Mouse (Mus musculus): ENCODE measurements around the gene Uncx. TPM values are rescaled to one million over a fixed set of nuclear protein-coding genes. Genes with fewer than 3 reads are reported as not detected.
"Not testable (repeated sequence)": the region's sequence is repeated elsewhere in the genome, so short reads cannot be mapped to it uniquely, and the experiment has no call there.

Gene Uncx
- polyA plus RNA-seq, 1 experiment = not detected

DNA sequence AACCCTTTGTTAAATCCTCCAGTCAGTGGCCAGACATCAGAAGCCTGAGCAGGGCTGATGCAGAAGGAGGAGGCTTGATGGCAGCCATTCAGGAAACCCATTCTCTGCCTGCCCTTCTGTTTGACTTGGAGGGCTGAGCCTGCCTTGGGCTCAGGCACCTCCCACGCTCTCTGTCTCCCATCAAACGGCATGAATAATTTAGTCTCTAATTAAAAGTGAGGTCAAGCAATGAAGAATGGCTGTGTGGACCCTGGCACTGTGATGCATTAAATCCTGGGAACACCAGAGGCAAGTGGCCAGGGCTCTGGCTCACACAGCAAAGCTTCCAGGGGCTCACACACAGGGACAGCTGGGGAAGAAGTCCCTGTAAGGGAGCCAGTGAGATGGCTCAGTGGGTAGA lies 24.8 kb downstream of the Uncx start:
- no peak for DNase-seq
- TF ChIP-seq POLR2A (IDR thresholded peaks at IDR 0.05; ENCODE audit: borderline replicate concordance, extremely low read depth, low read depth, low read length) (no peak), CTCF (IDR thresholded peaks at IDR 0.05; ENCODE audit: insufficient read depth, low read length) (no peak)
- Histone ChIP-seq H3K4me1 (ENCODE audit: control insufficient read depth, insufficient read depth, low read length) (no peaks in the 10 kb centered on the region), H3K4me3 (replicated peaks; ENCODE audit: extremely low read depth, low read depth, low read length) (no peak overlapping the region)
- 50% methylated on average over 2 of the region's 2 CpGs for WGBS

DNA sequence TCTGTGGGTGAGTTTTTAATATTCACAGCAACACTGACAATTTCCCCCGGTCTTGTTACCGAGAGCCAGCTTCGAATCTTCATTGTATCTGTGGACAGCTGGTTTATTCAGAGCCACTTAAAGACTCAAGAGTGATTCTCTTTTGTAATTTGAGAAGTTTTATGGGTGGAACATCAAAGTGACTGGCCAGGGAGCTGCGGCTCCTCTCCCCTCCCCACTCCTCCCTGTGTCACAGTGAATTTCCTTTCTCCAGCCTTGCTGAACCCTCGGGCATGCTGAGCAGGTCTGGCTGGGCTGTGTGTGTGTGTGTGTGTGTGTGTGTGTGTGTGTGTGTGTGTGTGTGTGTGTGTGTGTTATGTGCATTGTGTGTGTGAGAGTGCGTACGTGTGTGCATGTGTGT lies 29.2 kb downstream of the Uncx start:
- WGBS = 15% methylated on average over 7 of the region's 7 CpGs
- no peak for TF ChIP-seq CTCF (IDR thresholded peaks at IDR 0.05; ENCODE audit: insufficient read depth, low read length)
- no peak overlapping the region for H3K4me3 ChIP-seq (replicated peaks; ENCODE audit: extremely low read depth, low read depth, low read length)
- DNase-seq = no peak
- H3K4me1 ChIP-seq (ENCODE audit: control insufficient read depth, insufficient read depth, low read length) = no peaks in the 10 kb centered on the region

DNA sequence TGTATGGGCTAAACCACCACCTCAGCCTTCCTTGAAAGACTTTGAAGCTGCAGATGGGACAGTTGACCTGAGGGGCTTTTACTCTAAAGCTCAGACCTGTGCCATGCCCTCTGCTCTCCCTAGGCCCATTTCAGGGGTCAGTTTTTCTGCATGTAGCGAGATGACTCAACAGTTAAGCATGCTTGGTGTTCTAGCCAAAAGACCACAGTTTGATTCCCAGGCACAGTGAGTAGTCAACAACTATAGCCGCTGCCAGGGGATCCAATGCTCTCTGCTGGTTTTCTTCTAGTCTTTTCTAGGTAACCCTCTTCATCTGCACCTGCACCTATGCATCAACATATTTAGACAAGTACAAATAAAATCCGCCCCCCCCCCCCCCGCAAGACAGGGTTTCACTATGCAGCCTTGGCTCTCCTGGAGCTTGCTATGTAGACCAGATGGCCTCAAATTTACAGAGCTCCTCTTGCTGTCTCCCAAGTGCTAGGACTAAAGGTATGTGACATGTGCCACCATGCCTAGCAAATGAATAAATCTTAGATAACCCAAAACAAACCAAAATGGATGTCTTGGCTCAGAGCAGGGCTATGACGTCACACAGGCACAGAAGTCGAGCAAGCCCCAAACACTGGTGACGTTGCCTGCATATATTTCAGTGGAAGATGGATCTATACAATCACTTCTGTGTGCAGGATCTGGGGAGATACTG lies 30.5 kb downstream of the Uncx start:
- DNase-seq = no peak
- no peak for TF ChIP-seq POLR2A (IDR thresholded peaks at IDR 0.05; ENCODE audit: borderline replicate concordance, extremely low read depth, low read depth, low read length)
- TF ChIP-seq CTCF (IDR thresholded peaks at IDR 0.05; ENCODE audit: insufficient read depth, low read length) = no peak
- no peaks in the 10 kb centered on the region for H3K4me1 ChIP-seq (ENCODE audit: control insufficient read depth, insufficient read depth, low read length)
- H3K4me3 ChIP-seq (replicated peaks; ENCODE audit: extremely low read depth, low read depth, low read length) = no peak overlapping the region
- WGBS = 72% methylated on average over 7 of the region's 7 CpGs

DNA sequence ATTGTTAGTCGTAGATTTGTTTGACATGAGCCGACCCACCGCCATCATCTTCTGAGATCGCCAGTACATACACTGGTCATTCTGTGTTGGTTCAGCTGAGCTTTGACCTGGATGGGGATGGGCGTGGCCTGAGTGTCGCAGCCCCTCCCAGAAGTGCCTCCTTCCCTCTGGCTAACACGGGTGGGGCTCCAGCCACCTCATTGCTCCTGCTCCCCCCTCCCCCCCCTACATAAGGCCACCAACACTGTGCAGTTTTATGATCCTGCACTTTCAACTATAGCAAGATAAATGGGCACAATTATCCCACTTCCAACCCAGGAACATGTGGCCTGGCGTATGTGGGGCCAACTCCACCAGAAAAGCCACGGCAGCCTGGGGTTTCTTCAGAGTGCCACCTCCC lies 31.8 kb downstream of the Uncx start:
- H3K4me1 ChIP-seq (ENCODE audit: control insufficient read depth, insufficient read depth, low read length) = no peaks in the 10 kb centered on the region
- no peak overlapping the region for H3K4me3 ChIP-seq (replicated peaks; ENCODE audit: extremely low read depth, low read depth, low read length)
- DNase-seq = no peak
- TF ChIP-seq POLR2A (IDR thresholded peaks at IDR 0.05; ENCODE audit: borderline replicate concordance, extremely low read depth, low read depth, low read length) = no peak
- no peak for TF ChIP-seq CTCF (IDR thresholded peaks at IDR 0.05; ENCODE audit: insufficient read depth, low read length)
- 62% methylated on average over 9 of the region's 9 CpGs for WGBS

DNA sequence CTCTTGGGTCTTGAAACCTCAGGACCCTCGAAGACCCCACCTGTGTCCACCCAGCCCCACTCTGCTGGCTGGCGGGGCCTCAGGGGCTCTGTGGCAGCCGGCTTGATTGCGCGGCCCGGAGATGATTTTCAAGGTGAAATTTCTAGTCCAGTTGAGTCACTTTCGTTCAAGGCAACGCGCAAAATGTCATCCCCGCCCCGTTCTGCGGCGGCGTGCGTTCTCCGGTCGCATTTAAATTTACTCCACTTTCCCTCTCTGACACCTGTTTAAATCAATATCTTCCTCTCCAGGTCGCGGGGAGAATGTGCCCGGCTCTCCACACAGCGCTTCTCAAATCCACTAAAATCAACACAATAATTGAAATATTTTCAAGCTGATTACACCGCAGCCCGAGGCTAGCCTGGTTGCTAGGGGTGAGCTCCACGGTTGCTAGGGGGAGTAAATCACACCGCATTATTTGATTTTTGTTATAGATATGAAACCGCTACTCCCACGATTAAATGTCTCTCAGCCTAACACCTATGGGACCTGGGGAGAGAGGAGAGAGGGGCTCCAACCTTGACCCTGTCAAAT lies 37.0 kb downstream of the Uncx start:
- no peak for TF ChIP-seq POLR2A (IDR thresholded peaks at IDR 0.05; ENCODE audit: borderline replicate concordance, extremely low read depth, low read depth, low read length)
- TF ChIP-seq CTCF (IDR thresholded peaks at IDR 0.05; ENCODE audit: insufficient read depth, low read length) = no peak
- WGBS = 30% methylated on average over 27 of the region's 27 CpGs
- H3K4me3 ChIP-seq (replicated peaks; ENCODE audit: extremely low read depth, low read depth, low read length) = no peak overlapping the region
- no peaks in the 10 kb centered on the region for H3K4me1 ChIP-seq (ENCODE audit: control insufficient read depth, insufficient read depth, low read length)
- no peak for DNase-seq

DNA sequence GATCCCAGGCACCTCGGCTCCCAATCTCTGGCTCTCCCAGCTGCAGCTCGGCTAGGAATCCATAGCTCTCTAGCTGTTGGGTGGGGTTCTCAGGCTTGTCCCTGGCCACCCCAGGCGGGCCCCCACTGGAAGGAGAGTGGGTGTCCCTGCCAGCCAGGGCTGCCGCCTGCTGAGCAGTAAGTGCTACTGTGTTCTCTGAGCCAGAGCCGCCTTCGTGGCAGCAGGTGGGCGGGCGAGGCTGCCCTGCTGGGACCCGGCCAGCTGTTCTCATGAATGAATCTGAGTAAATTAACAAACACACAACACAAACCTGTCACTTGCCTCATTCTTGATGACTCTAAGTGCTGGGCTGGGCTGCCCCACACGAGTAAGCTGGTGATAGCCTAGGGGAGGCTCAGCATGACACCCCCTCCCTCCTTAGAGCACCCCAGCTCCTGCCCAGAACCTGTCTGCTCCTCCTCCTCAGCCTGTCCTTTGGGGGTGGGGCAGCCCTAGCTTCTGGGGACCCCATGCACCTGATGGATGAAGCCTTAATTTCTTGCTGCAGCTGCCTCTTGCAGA lies 38.1 kb downstream of the Uncx start:
- no peak for DNase-seq
- under 1% methylated on average over 10 of the region's 10 CpGs for WGBS

DNA sequence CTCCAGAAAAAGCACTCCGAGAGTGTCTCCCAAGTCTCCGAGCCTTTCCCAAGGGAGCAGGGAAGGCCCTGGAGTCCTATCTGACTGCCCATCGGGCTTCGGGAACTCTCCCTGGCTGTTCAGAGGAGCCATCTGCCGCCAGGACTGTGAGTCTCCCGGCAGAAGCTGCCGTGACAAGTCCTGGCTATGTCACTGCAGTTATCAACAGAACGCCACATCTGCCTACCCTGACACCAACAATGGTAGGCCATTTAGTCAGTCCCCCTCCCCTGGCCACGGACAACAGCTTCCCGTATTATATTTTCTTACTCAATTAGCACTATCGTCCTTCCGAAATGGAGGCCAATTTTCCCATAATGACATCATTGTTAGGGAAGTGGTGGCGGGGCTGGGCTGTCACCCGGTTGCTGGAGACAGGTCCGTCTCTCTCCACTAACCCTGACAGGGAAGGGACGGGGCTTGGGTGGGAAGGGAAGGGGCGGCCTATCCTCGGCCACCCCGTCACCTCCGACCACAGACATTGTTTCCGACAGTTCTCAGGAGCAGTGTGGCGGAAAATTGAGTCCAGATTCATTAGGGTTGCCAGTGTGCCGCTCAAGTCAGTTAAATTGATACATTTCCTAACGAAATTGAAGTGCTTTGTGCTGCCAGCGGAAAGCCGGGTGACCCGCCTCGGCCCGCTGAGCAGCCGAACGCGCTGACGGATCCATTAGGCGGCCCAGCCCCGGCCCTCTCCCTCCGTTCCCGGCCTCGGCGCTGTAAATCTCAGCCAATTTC lies 41.9 kb downstream of the Uncx start:
- Histone ChIP-seq H3K4me3 (replicated peaks; ENCODE audit: extremely low read depth, low read depth, low read length) (no peak overlapping the region), H3K4me1 (ENCODE audit: control insufficient read depth, insufficient read depth, low read length) (no peaks in the 10 kb centered on the region)
- no peak for DNase-seq
- TF ChIP-seq CTCF (IDR thresholded peaks at IDR 0.05; ENCODE audit: insufficient read depth, low read length) (no peak), POLR2A (IDR thresholded peaks at IDR 0.05; ENCODE audit: borderline replicate concordance, extremely low read depth, low read depth, low read length) (no peak)
- whole genome bisulfite sequencing = 6% methylated on average over 39 of the region's 39 CpGs

More for the DNA sequence above, 38.1 kb downstream of the Uncx start:
- Histone ChIP-seq H3K4me1 (ENCODE audit: control insufficient read depth, insufficient read depth, low read length) (no peaks in the 10 kb centered on the region), H3K4me3 (replicated peaks; ENCODE audit: extremely low read depth, low read depth, low read length) (no peak overlapping the region)
- no peak for TF ChIP-seq CTCF (IDR thresholded peaks at IDR 0.05; ENCODE audit: insufficient read depth, low read length)
- TF ChIP-seq POLR2A (IDR thresholded peaks at IDR 0.05; ENCODE audit: borderline replicate concordance, extremely low read depth, low read depth, low read length) = no peak

DNA sequence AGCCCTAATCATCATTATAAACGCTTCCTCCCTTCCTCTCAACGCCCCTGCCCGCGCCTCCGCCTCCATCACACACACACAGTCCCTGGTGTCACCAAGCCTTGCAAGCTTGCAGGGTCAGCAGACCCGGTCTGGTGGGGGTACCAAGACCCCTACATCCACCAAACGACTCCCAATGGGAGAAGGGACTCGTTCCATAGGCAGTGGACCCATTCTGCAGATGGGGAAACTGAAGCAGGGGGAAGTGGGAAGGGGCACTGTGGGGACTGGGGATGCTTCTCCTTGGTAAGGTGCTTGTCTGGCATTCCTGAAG lies 42.4 kb downstream of the Uncx start:
- Histone ChIP-seq H3K4me1 (ENCODE audit: control insufficient read depth, insufficient read depth, low read length) (no peaks in the 10 kb centered on the region), H3K4me3 (replicated peaks; ENCODE audit: extremely low read depth, low read depth, low read length) (no peak overlapping the region)
- WGBS = 7% methylated on average over 8 of the region's 8 CpGs
- DNase-seq = no peak
- TF ChIP-seq POLR2A (IDR thresholded peaks at IDR 0.05; ENCODE audit: borderline replicate concordance, extremely low read depth, low read depth, low read length) (no peak), CTCF (IDR thresholded peaks at IDR 0.05; ENCODE audit: insufficient read depth, low read length) (no peak)

DNA sequence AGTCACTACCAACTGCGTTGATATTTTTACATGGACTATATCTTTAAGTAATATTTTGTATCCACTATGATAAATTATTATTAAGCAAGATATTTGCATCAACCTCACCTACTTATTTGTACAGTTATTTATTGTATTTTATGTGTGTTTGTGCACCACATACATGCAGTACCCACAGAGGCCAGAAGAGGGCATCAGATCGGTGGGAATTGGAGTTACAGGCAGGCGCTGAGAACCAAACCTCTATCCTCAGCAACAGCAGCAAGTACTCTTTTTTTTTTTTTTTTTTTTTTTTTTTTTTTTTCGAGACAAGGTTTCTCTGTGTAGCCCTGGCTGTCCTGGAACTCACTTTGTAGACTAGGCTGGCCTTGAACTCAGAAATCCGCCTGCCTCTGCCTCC lies 44.2 kb downstream of the Uncx start:
- 0 out of 2 replicates have a peak, but pooled peaks have one; percentile 9 for TF ChIP-seq CTCF (IDR thresholded peaks at IDR 0.05; ENCODE audit: insufficient read depth, low read length)

DNA sequence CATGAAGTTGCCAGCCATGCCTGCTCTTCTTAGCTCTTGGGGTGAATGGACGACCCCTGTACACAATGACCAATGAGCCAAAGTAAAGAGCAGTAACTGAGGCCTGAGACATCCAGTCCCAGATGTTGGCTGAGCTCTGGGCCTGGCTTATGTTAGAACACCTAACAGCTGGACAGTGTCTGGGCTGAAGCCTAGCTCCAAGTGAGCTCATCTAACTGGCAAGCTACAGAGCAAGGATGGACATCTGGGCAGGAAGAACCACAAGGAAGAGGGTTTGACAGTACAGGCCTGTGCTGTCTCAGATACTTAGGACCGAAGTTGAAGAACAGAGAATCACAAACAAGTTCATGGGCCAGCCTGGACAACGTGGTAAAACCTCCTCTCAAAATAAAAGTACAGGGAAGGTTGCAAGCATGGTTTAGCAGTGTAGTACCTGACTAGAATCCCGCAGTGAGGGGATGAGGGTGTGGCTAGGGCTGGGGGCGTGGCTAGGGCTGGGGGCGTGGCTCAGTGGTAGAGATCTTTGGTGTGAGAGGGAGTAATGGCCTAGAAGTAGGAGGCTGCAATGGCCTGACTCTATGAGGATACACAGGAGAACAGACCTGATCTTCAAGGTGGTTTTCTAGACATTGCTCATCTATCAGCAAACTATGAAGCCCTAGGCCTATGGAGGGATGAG lies 47.5 kb downstream of the Uncx start:
- not testable (repeated sequence) for H3K4me1 ChIP-seq (ENCODE audit: control insufficient read depth, insufficient read depth, low read length); DNase-seq; H3K4me3 ChIP-seq (replicated peaks; ENCODE audit: extremely low read depth, low read depth, low read length)
- 40% methylated on average over 6 of the region's 6 CpGs for WGBS

More for the DNA sequence above, 44.2 kb downstream of the Uncx start:
- not testable (repeated sequence) for H3K4me1 ChIP-seq (ENCODE audit: control insufficient read depth, insufficient read depth, low read length); H3K4me3 ChIP-seq (replicated peaks; ENCODE audit: extremely low read depth, low read depth, low read length); DNase-seq
- 66% methylated on average over 5 of the region's 5 CpGs for WGBS
